Mouse (Mus musculus) cerebellum, adult 2 months (tissue): Measurements from ENCODE around the gene Pdhb. TPM values are rescaled to one million over a fixed set of nuclear protein-coding genes. Genes with fewer than 3 reads are reported as not detected.
"Not testable (repeated sequence)": the region's sequence is repeated elsewhere in the genome, so short reads cannot be mapped to it uniquely, and the experiment has no call there.

ENCODE experiments used
- DNase-seq, 2 experiments: peaks; one replicate each; pipeline ENCODE4 v3.0.0; 2021
- H3K27ac ChIP-seq: fragments of 200-500 bp; 2 replicates; pipeline ENCODE4 v1.5.1; 2012; ENCODE audit warnings: low read length, control low read depth, inconsistent platforms; ENCODE audit not compliant: insufficient read depth
- H3K27me3 ChIP-seq: fragments of 200-500 bp; 2 replicates; pipeline ENCODE4 v1.6.1; 2012; ENCODE audit warnings: inconsistent platforms, mild to moderate bottlenecking, low read length, moderate library complexity; ENCODE audit not compliant: control insufficient read depth, insufficient read depth
- H3K4me1 ChIP-seq: fragments of 200-500 bp; 2 replicates; pipeline ENCODE4 v1.6.1; 2011; ENCODE audit warnings: low read length; ENCODE audit not compliant: control insufficient read depth, insufficient read depth
- H3K4me3 ChIP-seq: fragments of 200-500 bp; replicated peaks from 2 replicates; pipeline ENCODE3; 2011; ENCODE audit warnings: mild to moderate bottlenecking, low read depth, low read length, control low read depth; ENCODE audit not compliant: insufficient read depth
- CTCF ChIP-seq: fragments of 200-500 bp; IDR thresholded peaks from 2 replicates; pipeline ENCODE4 v1.5.1; 2011; ENCODE audit warnings: low read depth, mild to moderate bottlenecking, control low read depth, low read length, moderate library complexity, borderline replicate concordance; ENCODE audit not compliant: insufficient read depth
- POLR2A ChIP-seq: fragments of 200-500 bp; IDR thresholded peaks from 2 replicates; pipeline ENCODE4 v1.6.1; 2011; ENCODE audit warnings: low read length, control low read depth, borderline replicate concordance; ENCODE audit not compliant: insufficient read depth
- WGBS: fragments of 180-500 bp; shearing (Covaris S2); methylation state at CpG from one replicate; pipeline ENCODE4 v1.1.7; 2018; 5-methylcytosine and 5-hydroxymethylcytosine counted together
- polyA plus RNA-seq: library from polyadenylated mRNA; depleted of rRNA; stranded (reverse); fragments of >200 nt; gene quantifications from 2 replicates; pipeline ENCODE4 v1.2.3, GENCODE M21; 2012

Gene Pdhb
- polyA plus RNA-seq, 1 experiment = 279 TPM

DNA sequence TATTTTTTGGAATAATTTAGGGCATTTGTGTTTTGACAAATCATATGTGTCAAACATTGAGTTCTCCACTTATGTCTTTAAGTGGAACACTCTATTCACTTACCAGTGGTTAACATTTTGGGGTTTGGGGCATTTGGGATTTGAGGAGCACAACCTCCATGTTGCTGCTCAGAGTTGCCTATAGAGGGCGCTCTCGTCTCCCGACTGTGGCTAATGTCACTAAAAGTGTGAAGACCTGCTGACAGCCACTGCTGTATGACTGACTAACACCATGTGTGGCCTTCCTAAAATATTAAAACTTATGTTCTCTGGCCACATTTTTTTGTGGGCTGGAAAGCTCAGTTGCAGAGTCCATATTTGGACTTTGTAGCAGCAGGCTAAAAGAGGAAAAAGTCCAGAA lies 10.5 kb upstream of the Pdhb start:
- no peaks in the 10 kb centered on the region for H3K27me3 ChIP-seq
- H3K4me3 ChIP-seq = no peak overlapping the region
- WGBS = 58% methylated on average over 3 of the region's 3 CpGs
- no peak overlapping the region for H3K27ac ChIP-seq
- H3K4me1 ChIP-seq = no peaks in the 10 kb centered on the region
- DNase-seq = no peak
- TF ChIP-seq CTCF (no peak), POLR2A (no peak)

DNA sequence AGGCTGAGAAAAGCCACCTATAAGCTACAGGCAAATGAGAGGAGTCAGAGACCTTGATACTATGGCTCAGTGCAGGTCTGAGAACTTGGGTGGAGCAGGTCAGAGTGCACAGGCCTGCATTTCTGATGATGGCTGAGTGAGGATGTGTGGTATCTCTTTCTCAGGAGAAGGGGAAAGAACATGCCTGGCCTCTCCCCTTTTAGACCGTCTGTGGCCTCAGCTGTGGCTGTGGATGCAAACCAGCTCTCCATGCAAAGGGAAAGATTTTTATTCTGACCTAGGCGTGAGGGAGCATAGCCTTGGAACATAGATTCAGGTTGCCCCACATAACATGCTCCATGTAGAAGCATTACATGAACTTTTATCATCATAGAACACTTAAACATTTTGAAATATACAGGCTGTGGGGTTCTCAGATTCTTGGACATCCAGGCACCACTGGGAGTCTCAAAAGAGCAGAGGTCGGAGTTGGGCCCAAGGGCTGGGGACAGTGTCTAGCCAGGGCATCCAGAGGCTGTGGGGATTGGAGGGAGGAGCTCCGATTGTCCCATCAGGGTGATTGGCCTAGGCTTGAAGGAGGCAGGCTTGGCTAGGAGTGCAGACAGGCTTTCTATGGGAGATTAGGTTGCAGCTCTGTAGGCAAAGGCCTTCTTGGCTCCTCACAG lies 7.7 kb upstream of the Pdhb start:
- Histone ChIP-seq H3K4me1 (no peaks in the 10 kb centered on the region), H3K27me3 (no peaks in the 10 kb centered on the region), H3K4me3 (no peak overlapping the region), H3K27ac (no peak overlapping the region)
- WGBS = 75% methylated on average over 4 of the region's 4 CpGs
- TF ChIP-seq CTCF = no peak
- no peak for TF ChIP-seq POLR2A
- DNase-seq = no peak

DNA sequence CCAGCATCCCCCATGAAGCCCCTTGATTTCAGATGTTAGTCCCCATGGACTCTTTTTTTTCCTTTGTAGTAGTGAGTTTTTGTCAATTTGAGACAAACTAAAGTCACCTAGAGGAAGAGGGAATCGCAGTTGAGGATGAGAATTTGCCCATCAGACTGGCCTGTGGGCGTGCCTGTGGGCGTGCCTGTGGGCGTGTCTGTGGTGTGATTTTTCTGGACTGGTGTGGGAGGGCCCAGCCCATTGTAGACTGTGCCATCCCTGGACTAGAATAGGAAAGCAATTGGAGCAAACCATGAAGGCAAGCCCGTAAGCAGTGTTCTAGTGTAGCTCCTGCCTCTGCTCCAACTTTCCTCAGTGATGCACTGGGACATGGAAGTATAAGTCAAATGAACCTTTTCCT lies 3.4 kb upstream of the Pdhb start:
- DNase-seq = no peak
- no peaks in the 10 kb centered on the region for H3K27me3 ChIP-seq
- H3K4me1 ChIP-seq = peaks cover 4% of the 10 kb centered on the region; the same call in 1 of the 2 replicates
- TF ChIP-seq POLR2A (no peak), CTCF (no peak)
- 43% methylated on average over 5 of the region's 5 CpGs for WGBS
- no peak overlapping the region for H3K4me3 ChIP-seq
- no peak overlapping the region for H3K27ac ChIP-seq

DNA sequence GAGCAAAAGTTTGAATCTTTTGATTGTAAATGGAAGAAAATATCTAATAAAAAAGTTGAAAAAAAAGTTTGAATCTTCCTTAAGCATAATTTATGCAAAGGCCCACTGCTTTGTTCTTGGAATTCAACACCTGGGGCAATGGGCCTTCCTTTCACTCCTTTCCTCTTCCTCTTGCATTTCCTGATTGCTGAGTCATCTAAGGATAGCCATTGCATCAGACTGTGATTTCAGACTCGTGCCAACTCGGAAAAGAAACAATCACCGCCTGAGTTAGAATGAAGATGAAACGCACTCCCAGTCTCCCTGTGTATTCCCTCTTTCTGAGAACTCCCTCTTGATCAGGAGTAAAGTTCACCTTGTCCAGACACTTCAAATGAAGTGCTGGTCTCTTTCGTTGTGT lies 1.8 kb upstream of the Pdhb start:
- Histone ChIP-seq H3K27ac (no peak overlapping the region), H3K4me1 (peaks cover 4% of the 10 kb centered on the region; the same call in 1 of the 2 replicates), H3K27me3 (no peaks in the 10 kb centered on the region), H3K4me3 (no peak overlapping the region)
- TF ChIP-seq POLR2A = no peak
- no peak for TF ChIP-seq CTCF
- no peak for DNase-seq
- 80% methylated on average over 5 of the region's 5 CpGs for WGBS

DNA sequence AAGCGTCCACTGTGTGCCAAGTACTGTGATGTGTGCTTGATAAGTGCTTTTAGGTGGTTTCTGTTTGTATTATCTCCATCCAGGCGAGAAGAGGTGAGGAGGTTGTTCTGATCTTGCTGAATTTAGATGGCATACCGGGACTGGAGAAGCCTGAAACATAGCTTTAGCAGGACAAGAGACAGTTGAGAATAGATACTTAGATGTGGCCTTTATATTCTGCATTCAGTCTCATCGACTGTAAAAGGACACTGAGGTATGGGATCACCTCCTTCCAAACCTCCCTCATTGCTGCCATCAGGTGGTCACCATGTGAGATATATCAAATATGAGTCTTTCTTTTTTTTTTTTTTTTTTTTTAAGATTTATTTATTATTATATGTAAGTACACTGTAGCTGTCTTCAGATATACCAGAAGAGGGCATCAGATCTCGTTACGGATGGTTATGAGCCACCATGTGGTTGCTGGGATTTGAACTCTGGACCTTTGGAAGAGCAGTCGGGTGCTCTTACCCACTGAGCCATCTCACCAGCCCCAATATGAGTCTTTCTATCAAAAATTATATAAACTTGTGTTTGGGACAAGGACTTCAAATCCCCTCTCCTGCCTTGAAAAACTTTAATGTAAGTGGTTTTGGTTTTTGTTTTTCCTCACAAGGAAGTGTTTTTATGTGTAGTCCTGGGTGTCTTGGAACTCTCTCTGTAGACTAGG lies 871 bp upstream of the Pdhb start:
- H3K4me1 ChIP-seq, H3K27me3 ChIP-seq: not testable (repeated sequence)
- H3K27ac ChIP-seq = peak overlapping the region; percentile 55; the same call in 1 of the 2 replicates
- peak overlapping the region; percentile 87 for H3K4me3 ChIP-seq
- WGBS = 25% methylated on average over 6 of the region's 7 CpGs
- peak; percentile 38 to 70 for DNase-seq

DNA sequence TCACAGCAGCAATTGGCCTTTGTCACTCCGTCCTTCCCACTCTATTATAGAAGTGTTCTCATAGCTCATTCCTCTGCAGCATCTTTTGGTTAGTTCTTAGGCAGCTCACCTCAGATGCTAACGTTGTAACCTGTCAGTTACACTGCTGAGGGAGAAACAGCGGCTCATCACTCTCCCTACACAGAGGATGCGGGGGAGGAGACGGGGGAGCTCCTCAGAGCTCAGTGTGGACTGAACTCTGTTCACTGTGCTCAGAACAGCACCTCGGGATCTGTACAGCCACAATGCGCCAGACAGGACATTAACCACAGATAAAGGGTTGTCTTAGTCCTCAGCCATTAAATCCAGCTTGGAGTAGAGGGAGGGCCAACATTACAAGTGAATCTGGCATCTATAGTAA lies 8.4 kb downstream of the Pdhb start:
- Histone ChIP-seq H3K4me3 (no peak overlapping the region), H3K27me3 (no peaks in the 10 kb centered on the region), H3K27ac (no peak overlapping the region), H3K4me1 (no peaks in the 10 kb centered on the region; the same call in 1 of the 2 replicates)
- DNase-seq = no peak
- WGBS = 83% methylated on average over 7 of the region's 7 CpGs
- TF ChIP-seq CTCF = no peak
- TF ChIP-seq POLR2A = no peak

DNA sequence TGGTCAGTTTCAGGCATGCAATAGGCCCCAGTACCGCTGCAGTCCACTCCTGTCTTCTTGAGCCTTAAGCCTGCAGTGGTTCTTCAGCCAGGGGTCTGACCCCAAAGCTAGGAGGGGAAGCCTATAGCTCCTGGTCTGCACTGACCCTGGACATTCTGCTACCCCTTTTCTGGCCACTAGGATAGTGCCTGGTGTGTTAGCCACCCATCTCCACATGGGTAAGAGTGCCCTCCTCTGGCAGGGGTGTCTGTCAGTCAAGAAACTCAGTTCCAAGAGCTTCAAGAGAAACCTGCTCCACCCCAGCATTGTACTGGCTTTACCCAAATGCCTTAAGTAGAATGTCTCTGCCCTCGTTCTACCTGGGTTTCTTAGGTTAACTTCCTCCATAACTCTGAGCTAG lies 11.0 kb downstream of the Pdhb start:
- 85% methylated on average over 2 of the region's 2 CpGs for WGBS

DNA sequence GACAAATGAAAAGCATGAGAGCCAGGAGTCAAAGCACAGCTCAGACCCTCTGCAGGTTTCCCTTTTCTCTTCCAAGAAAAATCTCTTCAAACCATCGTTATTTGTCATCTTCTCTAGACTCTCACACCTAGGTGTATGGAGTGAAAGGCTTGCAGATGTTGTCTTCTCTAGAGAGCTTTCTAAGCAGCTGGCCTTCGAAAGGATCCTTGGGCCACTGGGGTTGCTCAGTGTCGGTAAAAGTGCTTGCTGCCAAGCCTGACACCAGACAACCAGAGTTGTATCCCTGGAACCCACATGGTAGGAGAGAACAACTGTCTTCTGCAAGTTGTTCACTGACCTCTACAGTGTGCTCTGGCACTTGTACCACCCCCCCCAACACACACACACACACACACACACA lies 13.7 kb downstream of the Pdhb start:
- 74% methylated on average over 3 of the region's 3 CpGs for WGBS
- TF ChIP-seq CTCF (no peak), POLR2A (no peak)
- H3K4me1 ChIP-seq = no peaks in the 10 kb centered on the region
- no peaks in the 10 kb centered on the region for H3K27me3 ChIP-seq
- H3K27ac ChIP-seq = no peak overlapping the region
- DNase-seq = no peak
- H3K4me3 ChIP-seq = no peak overlapping the region

More for the DNA sequence above, 11.0 kb downstream of the Pdhb start:
- H3K4me1 ChIP-seq = no peaks in the 10 kb centered on the region; the same call in 1 of the 2 replicates
- DNase-seq = no peak
- no peak overlapping the region for H3K27ac ChIP-seq
- H3K4me3 ChIP-seq = no peak overlapping the region
- H3K27me3 ChIP-seq = no peaks in the 10 kb centered on the region
- no peak for TF ChIP-seq POLR2A
- peak; percentile 27; the same call in 1 of the 2 replicates for TF ChIP-seq CTCF
